In genomic region chr12:75734167-75734566, GRCm38 (mm10) we compare ENCODE assay signal across 8 mouse cellular contexts. TPM values are rescaled to one million over a fixed set of nuclear protein-coding genes. Genes with fewer than 3 reads are reported as not detected.
DNase-seq lines count a peak whose midpoint lies in the region; ATAC-seq and TF ChIP-seq lines count a peak whose summit lies in the region.

No protein-coding gene starts in this region.

- no peaks in the 10 kb centered on the region for H3K27me3 ChIP-seq in lung, postnatal 0 days (replicated peaks; ENCODE audit: insufficient read depth, low read length)

- WGBS in lung, adult 2 months, result 2% methylated on average over 10 of the region's 10 CpGs
- 10% methylated on average over 10 of the region's 10 CpGs for WGBS in lung, postnatal 0 days

- no peaks in the 10 kb centered on the region for H3K36me3 ChIP-seq in lung, postnatal 0 days (ENCODE audit: insufficient read depth, low read length)

- peak overlapping the region; percentile 83 for H3K9ac ChIP-seq in lung, postnatal 0 days (replicated peaks; ENCODE audit: low read depth)

- no peak for ATAC-seq in lung, postnatal 0 days

- intact Hi-C loops in heart, postnatal 10 days (cut with DNase I), result no loop called here

- no peaks in the 10 kb centered on the region for H3K9me3 ChIP-seq in lung, postnatal 0 days (ENCODE audit: low read length)

- peaks cover 6% of the 10 kb centered on the region for H3K4me1 ChIP-seq in lung, adult 2 months (ENCODE audit: control insufficient read depth, insufficient read depth, low read length)
- 0 out of 2 replicates have a peak, but pooled peaks cover 4% of the 10 kb centered on the region for H3K4me1 ChIP-seq in lung, postnatal 0 days (ENCODE audit: insufficient read depth, low read depth, low read length)

- DNase-seq in lung, adult 2 months, result peak; percentile 10
- no peak for DNase-seq in lung, postnatal 25 days (ENCODE audit: low spot score)
- peak; percentile 52 for DNase-seq in c-Kit-positive CD71-positive TER-119-positive erythroid progenitor cells, embryonic 14.5 days (ENCODE audit: low spot score)
- peak; percentile 22 to 31 for DNase-seq in heart, postnatal 10 days
- peak; percentile 26 for DNase-seq in lung, postnatal 0 days (ENCODE audit: low spot score)
- DNase-seq in gastrocnemius, postnatal 4 days (ENCODE audit: low spot score in 2 of 2), result no peak
- DNase-seq in thymus, adult 18-20 months, result no peak
- DNase-seq in left cerebral cortex, adult 11 months (ENCODE audit: low spot score), result no peak

- TF ChIP-seq CTCF in lung, adult 2 months (IDR thresholded peaks at IDR 0.05; ENCODE audit: insufficient read depth, low read length), result no peak
- TF ChIP-seq CTCF in lung, postnatal 0 days (IDR thresholded peaks at IDR 0.05), result no peak

- peak overlapping the region; percentile 63 for H3K4me3 ChIP-seq in lung, adult 2 months (replicated peaks; ENCODE audit: extremely low read depth, low read depth, low read length)
- peak overlapping the region; percentile 81 for H3K4me3 ChIP-seq in lung, postnatal 0 days (ENCODE audit: low read depth, low read length)

- no peak for TF ChIP-seq POLR2A in lung, adult 2 months (IDR thresholded peaks at IDR 0.05; ENCODE audit: borderline replicate concordance, extremely low read depth, low read depth, low read length)

- 0 out of 2 replicates have a peak overlapping the region, but pooled peaks have one; percentile 75 for H3K27ac ChIP-seq in lung, postnatal 0 days (ENCODE audit: low read length)

- no peak for TF ChIP-seq EP300 in lung, postnatal 0 days (IDR thresholded peaks at IDR 0.05)

- peak overlapping the region; percentile 91 for H3K4me2 ChIP-seq in lung, postnatal 0 days (replicated peaks; ENCODE audit: low read depth, low read length)

RNA-seq across cellular contexts. Expression of gene Sgpp1, which starts 1.4 kb away (rescaled TPM):
- polyA plus RNA-seq in lung, adult 2 months (2012; rRNA removed), result 31.1 and 35.2 TPM in 2 replicates
- total RNA-seq in heart, postnatal 10 days (2021), result 10 to 100 TPM; 17.9 to 20.8 TPM
- polyA plus RNA-seq in lung, postnatal 0 days (2015; fragmentation: Nextera tagmentation; extraction: Ambion mirVana), result 12.4 and 12.7 TPM in 2 replicates
- 10 to 100 TPM; 21.2 to 22.8 TPM for total RNA-seq in gastrocnemius, postnatal 4 days (2021)

Comparison
In these comparisons a context has a peak if more than half of its experiments do, and no peak if none do; other contexts are left out.
1. DNase-seq: peak in lung, adult 2 months (single experiment), c-Kit-positive CD71-positive TER-119-positive erythroid progenitor cells, embryonic 14.5 days (single experiment), heart, postnatal 10 days (2 of 2) and lung, postnatal 0 days (single experiment); none in lung, postnatal 25 days (single experiment), gastrocnemius, postnatal 4 days (0 of 2), thymus, adult 18-20 months (0 of 2) and left cerebral cortex, adult 11 months (single experiment).